Mouse (Mus musculus) v-Abl transformed pro-B cells (cell line): ENCODE data around the gene Gpc6.

Source experiments
- in situ Hi-C, 2 experiments: fragments of 400-800 bp; cut with MboI; formaldehyde crosslinking; loops; one replicate each; pipeline ENCODE4 v1.15.1; 2025; ENCODE audit not compliant: unreplicated experiment in 2 of 2

Gpc6 gene

DNA sequence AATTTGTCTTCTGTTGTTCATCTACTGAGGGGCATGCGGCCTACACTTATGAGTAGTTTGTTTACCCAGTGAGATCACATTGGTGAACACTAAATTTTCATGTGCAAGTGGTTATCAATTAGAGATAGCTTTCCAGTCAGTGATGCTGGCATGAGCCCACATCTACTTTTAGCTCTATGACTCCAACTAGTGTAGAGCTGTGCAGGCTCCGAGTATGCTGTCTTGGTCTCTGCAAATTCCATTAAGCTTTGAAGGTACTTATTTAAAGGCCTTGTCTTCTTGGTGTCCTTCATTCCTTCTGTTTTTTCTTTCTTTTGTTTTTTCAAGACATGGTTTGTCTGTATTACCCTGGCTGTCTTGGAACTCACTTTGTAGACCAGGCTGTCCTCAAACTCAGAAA lies 741.0 kb downstream of the Gpc6 start:
- in situ Hi-C loops, result no loop called here

DNA sequence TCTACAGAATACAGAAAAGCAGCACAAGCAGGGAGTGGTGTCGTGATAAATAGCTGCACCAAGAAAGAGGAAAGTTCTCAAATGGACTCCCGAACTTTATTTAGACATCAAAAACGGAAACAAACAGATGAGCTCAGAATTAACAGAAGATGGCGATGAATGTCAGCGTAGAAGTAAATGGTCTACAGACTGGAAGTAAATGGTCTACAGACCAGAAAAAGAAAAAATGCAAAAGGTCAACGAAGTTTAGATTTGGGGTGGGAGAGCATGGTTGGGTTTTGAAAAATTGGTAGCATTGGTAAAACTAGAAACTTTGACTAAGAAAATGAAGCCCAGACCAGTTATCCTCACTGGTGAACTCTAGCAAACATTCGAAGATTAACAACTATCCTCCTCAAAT lies 748.4 kb downstream of the Gpc6 start:
- in situ Hi-C loops, result no loop called here

DNA sequence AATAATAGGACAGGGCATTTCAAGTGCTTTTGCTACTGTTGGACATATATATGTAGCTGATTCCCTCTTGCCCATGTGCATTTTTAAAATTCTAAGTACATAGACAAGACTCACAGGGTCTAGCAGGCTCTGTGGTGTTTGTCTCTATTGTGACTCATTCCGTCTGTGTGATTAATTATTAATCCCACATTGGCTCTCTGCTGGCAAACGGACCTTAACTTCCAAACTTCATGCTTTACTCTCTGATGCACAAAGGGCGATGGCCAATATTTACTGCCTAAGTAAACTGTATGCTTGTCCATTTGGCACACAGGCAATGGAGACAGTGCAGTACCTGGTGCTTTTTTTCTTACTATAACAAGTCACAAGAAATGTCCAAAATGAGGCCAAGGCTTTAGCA lies 749.4 kb downstream of the Gpc6 start:
- in situ Hi-C loops, result no loop called here

DNA sequence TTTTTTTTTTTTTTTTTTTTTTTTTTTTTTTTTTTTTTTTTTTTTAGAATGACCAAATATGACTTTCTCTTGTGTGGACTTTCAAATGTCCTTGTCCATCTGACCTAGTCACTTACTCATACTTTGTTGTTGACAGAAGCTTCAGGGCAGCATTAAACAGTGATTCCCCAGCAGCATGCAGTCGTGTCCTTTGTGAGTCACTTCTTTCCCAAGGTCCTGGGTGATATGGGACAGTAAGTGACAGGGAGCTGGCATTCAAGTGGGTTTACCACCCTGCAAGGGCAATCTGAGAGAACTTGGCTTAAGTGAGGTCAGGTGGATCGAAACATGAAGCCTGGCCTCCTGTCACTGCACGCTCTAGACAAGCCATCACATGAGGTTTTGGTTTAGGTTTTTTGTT lies 754.8 kb downstream of the Gpc6 start:
- in situ Hi-C loops, result no loop called here

DNA sequence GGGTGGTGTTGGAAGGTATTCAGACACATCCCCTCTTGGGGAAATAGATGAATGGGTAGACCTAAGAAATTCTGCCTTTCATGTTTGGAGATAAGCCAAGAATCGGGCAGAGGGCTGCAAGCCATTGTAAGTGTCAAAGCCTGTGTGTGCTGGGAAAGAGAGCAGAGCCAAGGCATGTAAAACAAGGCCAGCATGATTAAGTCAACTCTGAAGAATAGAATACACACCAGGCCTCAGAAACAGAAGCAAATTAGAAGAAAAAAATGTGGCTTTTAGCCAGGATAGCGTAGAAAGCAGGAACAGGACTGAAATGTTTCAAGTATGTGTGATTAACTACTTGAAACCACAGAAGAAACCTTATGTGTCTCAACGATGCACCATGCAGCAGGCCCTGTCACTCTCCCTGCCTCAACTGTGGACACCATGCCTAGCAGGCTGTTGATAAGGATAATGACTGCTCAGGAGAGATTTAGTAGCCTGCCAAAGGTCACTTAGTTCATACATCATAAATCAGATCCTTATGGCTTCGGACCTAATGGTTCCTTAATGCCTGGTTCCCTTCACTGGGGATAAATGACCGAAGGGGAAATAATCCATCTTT lies 756.3 kb downstream of the Gpc6 start:
- in situ Hi-C loops, result no loop called here

DNA sequence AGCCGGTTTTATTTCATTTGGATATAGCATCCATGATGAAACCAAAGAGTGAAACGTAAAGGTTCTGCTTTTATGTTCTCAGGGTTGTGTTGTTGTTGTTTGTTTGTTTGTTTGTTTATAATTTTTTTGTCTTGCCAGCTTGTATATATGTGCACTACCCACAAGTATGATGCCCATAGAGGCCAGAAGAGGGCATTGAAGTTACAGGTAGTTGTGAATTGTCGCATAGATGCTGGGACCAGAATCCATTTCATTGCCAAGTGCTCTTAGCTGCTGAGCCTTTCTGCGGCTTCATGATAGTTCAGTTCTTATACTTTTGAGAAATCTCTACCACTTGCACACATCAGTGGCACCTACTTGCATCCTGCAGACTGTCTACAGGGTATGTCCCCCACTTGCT lies 758.0 kb downstream of the Gpc6 start:
- in situ Hi-C loops, result no loop called here

DNA sequence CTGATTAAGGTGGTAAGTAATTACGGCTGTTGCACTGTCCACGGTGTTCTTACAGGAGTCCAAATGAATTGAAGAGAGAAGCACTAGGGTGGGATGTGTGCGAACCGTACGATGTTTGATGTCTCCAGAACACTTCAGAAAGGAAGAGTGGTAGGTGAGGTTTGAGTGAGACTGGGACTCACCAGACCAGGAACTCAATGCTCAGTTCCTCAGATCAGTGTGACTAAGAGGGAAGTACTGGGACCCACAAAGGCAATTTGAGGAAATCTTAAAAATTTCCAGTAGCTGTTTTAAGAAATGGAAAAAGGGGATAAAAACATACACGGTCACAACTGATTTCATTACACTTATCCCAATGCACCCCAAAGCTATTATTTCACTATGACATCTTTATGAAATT lies 764.7 kb downstream of the Gpc6 start:
- in situ Hi-C loops, result no loop called here

DNA sequence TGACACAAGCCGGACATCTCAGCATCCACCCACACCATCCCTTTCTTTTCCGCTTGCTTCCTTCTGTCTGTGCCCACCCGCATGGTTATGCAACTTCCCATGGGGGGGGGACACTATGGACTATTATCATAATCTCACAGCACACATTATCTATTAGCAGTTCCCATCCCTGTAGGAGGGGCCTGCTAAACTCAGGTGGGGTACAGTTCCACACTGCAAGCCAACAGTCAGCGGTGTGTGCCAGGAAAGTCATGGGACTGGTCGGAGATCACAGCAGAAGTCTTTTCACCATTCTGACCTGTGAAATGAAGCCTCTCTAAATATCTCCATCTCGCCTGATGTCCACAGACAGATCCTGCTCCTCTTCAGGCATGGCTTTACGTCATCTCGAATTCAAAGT lies 770.5 kb downstream of the Gpc6 start:
- in situ Hi-C loops, result no loop called here

DNA sequence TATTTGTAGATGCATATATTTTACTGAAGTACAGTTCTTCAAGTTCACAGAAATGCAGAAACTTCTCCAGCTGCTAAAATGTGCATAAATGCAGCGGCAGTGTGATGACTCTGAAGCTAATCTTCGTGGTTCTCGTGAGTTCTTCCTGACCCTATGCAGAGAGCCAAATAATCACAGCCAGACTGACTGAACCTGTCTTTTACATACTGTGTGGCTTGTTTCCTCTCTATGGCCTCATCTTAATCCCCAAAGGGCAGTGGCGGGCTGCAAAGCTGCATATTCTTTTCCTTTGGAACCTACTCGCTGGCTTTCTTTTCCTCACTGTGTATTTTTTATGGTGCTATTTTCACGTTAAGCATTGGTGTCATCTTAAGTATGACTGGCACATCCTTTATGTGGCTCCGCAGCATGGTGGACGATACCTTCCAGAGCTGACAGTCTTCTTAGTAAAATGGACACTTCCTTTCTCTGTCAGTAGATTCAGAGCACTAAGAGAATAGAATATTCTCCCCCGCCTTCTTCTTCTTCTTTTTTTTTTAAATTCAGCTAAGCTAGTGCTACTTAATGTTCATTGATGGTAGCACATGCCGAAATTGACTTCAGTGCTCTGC lies 775.7 kb downstream of the Gpc6 start:
- in situ Hi-C loops, result no loop called here

DNA sequence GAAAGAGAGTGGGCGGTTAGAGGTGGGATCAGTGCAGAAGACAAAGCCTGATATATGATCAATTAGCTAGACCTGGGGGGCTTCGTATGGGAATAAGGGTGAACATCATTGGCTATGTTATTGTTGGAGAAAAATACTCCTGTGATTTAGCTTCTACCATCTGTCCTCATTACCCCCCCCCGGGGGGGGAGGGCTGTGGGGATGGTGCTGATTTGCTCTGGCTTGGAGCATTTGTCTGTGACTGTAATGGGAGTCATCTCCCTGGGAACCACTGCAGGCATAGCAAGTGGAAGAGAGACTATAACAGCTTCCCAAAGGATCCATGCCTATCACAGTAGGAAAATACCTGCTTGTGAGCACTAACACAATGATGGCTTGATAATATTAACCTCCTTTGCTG lies 783.7 kb downstream of the Gpc6 start:
- in situ Hi-C loops, result no loop called here

DNA sequence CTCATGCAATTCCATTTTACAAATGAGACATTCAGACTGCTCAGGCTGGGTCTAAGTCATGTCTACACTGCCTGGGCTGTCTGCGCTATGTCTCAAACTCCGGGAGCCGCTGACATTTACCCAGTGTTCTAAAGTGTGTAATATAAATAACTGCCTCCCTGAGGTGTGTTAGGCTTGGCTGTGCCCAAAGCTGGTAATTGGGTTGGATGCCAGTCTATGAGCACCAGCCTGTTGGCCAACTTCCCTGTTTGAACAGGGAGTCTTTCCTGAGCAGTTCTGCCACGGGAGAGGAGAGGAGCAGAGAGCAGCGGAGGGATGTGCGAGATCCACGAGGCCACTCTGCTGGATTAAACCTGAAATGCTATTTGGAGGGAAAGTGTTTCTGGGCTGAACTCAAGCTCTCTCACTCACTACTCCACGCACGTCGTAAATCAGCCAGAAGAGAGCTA lies 785.4 kb downstream of the Gpc6 start:
- in situ Hi-C loops, result no loop called here

DNA sequence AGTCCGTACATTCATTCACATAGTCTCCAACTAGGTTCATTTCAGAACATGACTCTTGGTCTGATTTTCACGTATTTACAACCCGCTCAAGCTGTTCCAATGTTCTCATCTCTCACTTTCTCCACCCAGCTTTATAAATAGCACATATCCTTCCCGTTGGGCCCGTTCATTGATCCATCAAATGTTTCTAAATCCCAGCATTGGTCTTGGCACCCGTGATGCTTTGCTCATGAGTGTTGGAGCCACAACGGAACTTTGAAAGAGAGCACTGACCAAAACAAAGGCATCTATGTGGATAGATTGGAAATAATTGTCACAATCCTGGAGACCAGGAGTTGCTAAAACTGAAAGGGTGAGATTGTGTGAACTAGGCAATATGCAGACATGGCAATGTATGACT lies 787.2 kb downstream of the Gpc6 start:
- in situ Hi-C loops, result no loop called here

DNA sequence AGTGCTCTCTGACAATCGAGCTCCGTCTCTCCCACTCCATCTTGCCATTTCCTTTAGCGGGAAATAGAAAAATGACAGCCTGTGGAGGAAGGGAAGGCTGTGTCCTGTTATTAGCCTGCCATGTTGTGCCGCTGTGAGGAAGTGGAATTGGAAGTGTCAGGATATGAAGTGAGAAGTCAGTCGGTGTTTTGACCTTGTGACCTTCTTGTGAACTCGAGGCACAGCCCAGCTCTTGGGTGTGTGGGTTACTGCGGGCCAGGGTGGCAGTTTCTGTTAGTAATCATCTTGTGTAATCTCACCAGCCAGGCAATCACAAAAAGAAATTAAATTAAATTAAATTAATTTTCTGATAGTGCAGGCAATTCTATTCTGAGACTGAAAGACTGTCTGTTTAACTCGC lies 789.0 kb downstream of the Gpc6 start:
- in situ Hi-C loops, result no loop called here

DNA sequence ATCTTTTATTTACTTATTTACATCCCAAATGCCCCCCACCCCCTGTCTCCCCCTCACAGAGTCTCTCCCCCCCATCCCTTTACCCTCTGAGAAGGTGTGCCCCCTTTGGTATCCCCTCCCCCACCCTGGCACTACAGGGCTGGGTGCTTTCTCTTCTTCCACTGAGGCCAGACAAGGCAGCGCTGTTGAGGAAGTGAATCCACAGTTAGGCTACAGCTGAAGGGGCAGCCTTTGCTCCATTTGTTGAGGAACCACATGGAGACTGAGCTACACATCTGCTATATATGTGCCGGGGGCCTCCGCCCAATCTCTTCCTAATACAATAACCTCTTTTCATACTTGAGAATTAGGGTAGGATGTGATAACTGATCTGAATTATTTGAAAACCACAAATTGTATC lies 791.2 kb downstream of the Gpc6 start:
- in situ Hi-C loops, result no loop called here

DNA sequence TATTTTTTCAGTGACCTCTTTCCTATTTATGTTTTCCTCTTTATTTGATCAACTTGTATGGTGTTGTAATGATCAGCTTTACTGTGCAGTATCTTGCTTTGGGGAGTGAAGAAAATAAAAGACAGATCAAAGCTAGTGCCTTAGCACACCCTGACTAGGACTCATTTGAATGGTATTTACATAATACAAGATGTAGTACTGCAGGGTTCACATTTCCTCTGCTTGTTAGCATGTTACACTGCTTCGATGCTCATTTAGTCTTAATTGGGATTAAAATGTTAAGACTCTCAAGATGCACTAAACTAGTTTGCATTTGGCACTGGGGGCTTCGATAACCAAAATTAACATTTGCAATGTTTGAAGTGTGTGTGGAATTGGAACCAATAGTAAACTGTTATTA lies 803.6 kb downstream of the Gpc6 start:
- in situ Hi-C loops, result no loop called here

DNA sequence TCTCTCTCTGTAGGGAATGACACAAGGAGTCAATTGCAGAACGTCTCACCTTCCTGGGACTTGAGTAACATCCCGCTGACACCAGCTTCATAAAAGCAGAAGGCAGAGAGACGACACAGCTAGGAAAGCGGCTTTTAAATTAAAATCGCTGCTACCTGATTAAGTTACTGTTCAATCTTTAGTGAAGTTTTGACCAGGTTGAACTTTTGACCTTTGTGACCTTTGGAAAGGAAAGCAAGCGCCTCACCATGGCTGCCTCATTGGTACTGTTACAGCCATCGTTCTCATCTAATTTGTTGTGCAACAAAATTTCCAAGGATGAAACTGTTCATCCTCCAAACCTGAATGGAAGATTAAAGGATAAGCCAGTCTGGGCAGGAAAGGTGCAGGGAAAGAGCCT lies 830.1 kb downstream of the Gpc6 start:
- in situ Hi-C loops, result no loop called here

DNA sequence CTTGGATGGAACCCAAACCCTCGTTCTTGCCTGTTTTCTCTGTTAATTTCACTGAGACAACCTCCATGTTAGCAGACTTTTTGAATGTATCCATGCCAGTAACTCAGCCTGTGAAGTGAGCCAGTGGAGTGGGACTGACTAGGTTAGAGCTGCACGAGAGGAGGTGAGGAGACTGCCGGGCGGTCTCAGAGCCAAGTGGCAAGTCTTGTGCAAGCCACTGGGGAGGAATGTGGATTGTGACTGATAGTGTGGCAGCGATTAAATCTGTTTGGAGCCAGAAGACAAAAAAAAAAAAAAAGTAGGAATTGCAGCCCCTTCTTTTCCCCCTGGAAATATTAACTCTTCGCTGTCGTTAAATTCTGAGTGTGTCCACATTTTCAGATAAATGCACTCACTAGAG lies 831.4 kb downstream of the Gpc6 start:
- in situ Hi-C loops, result no loop called here

DNA sequence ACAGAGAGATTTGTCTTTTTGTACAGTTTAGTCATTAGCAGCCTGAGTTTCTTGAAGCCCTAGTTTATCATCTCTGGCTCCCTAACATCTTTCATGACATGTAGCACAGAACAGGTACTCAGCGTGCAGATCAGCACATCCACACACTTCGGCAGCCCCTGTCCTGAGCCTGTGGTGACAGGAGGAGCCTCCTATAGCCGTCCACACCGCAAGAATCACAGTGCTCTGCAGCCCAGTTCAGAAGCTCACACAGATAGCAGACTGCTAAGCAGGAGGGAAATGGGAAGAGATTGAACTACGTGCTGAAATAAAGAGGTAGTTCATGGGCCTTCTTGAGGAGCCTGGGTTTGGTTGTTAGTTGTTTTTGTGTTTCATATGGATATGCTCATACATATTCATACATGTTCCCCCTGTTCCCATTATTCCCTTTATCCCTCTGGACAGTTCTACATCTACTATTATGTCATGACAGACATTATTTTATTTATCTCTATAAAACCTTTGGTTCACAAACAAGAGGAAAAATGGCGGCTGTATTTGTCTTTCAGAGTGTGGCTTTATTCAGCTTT lies 832.8 kb downstream of the Gpc6 start:
- in situ Hi-C loops, result no loop called here

DNA sequence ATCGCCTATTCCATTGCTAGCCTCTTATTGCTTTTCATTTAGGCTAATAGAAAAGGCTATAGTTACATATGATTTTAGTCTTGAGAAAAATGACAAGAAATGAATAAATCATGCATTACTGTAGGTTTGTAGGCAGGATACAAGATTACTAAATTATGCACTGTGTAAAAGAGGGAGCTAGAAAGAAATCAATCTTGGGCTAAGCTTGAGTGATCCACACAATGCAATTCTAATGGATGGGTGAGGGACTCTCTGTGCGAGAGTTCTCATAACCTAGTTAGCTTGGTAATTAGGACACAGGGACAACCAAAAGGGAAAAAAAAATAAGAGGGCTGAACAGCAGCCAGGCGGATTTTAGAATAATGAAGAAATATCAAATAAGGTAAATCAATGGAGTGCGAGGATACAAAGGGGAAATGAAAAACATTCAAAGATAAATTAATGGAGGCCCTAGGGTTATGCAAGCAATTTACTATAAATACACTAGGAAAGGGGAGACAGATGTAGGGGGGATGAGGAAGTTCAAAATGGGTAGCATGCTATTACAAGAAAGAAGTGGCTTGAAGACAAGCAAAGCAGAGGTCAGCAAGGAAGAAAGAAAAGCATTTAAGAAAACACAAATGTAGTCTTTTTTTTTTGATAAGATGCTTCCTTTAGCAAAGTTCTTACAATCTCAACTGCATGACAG lies 835.9 kb downstream of the Gpc6 start:
- in situ Hi-C loops, result no loop called here

DNA sequence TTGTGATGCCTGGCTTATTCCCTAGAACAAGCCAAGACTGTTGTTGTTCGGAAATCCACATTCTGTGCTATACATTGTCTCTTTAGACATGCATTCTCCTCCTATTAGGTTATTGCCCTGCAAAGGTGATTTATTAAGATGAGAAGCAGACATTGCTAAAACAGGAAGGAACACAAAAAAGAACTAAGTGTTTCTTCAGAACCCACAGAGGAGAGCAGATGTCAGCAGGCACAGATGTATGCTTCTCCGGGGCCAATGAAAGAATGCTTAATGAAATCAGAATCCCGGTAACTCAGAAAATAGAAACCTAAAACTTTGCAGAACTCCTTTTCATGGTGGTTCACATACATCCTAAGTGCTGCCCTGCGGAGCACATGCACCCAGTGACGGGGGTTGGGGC lies 837.8 kb downstream of the Gpc6 start:
- in situ Hi-C loops, result no loop called here

DNA sequence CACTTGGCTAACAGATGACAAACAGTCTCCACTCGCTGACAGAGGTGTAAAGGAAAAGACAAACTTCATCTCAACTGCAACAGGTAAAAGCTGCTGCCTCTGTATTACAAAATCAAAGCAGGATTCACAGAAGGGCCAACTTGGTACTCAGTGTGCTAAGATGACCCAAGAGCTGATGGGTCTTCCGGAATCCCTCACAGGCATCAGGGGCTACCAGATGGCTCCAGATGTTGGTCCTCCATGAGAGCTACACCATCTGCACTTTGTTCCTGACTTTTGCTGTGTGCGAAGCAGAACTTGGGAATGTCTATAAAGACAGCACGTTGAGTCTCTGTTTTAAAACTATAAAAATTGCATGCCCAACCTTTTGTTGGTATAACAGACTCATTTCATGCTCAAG lies 842.7 kb downstream of the Gpc6 start:
- in situ Hi-C loops, result no loop called here

DNA sequence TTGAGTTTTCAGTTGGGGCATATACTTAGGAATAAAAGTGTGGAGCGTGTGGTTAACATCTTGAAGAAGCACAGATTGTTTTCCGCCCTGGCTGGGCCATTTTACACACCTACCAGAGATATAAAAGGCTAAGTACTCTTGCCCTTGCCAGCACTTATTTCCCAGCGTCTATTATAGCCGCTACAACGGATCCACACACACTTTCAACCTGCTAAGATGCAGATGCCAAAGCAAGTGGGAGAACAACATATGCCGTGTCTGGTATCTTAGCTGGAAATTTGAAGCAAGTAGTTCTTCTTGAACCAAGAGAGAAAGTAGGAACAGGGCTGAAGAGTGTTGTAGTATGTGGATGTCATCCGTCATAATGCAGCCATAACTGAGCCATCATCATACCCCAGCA lies 843.6 kb downstream of the Gpc6 start:
- in situ Hi-C loops, result no loop called here
